Comparison of ENCODE assay signal across 28 mouse cellular contexts in the genomic region with DNA sequence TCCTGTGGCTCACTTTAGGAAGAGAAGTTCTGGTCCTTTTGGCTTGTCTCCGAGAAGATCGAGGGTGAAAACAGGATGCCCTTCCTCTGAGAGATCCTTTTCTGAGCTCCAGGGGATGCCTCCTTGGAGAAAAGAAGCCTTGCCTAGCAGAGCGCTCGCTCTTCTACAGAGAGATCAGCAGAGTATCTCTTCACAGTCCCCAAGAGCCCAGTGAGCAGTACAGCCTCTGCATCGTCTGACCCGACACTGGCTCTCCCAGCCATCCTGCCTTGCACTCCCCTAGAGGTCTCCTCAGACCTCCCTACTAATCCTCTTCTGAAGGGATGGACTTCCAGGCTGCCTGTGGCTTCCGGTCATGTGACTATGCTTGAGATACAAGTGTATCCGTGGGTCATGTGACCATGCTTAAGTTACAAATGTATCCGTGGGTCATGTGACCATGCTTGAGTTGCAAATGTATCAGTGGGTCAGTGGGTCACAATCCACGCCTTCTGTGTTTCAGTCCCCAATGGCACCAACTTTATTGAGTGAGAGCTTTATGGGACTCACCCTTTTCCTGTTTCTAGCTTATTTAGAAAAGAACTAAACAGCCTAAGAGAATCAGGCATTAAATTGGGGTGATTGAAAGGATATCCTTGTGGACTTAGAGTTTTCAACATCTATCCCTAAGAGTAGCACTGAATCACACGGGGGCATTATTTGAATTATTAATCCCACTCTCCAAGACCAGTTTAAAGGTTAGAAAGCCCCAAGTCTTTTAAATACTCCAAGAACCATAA.
"Had no signal": no experiment of that assay in that cellular context is flagged by ENCODE, and none has a peak within 500 bp of the region (broad histone marks: within the 10 kb centered on the region; RNA-seq: fewer than 3 reads in every experiment).

No protein-coding gene starts in this region.

- H3K4me2 ChIP-seq: heart, embryonic 12.5 days; hindbrain, embryonic 12.5 days; hindbrain, embryonic 14.5 days; kidney, embryonic 15.5 days; limb, embryonic 12.5 days; liver, embryonic 11.5 days; liver, embryonic 13.5 days had no signal

- H3K9ac ChIP-seq: heart, embryonic 12.5 days; hindbrain, embryonic 12.5 days; hindbrain, embryonic 14.5 days; kidney, embryonic 15.5 days; limb, embryonic 12.5 days; liver, embryonic 13.5 days had no signal

- H3K4me3 ChIP-seq: gastrocnemius, adult 2 months; heart, embryonic 10.5 days; heart, embryonic 12.5 days; hindbrain, embryonic 10.5 days; hindbrain, embryonic 12.5 days; kidney, embryonic 15.5 days; left cerebral cortex, adult 2 months; limb, embryonic 12.5 days; liver, embryonic 13.5 days had no signal

- H3K36me3 ChIP-seq: heart, embryonic 10.5 days; heart, embryonic 12.5 days; hindbrain, embryonic 10.5 days; hindbrain, embryonic 12.5 days; kidney, embryonic 15.5 days; limb, embryonic 12.5 days; liver, embryonic 13.5 days had no signal

- H3K27me3 ChIP-seq: limb, embryonic 12.5 days had no signal

- ATAC-seq: hindbrain, postnatal 0 days; intestine, embryonic 16.5 days had no signal

- DNase-seq: gastrocnemius, adult 2 months; gastrocnemius, postnatal 10 days; gastrocnemius, postnatal 25 days; heart, adult 18-20 months; heart, postnatal 10 days; heart, postnatal 4 days; kidney, adult 11 months; kidney, adult 2 months; kidney, adult 9 months; kidney, postnatal 14 days; kidney, postnatal 36 days; layer of hippocampus, adult 9-11 months; layer of hippocampus, postnatal 36 days; left cerebral cortex, postnatal 4 days; liver; liver, embryonic 13.5 days had no signal

- H3K9me3 ChIP-seq: heart, embryonic 10.5 days; hindbrain, embryonic 12.5 days; kidney, embryonic 15.5 days; liver, embryonic 13.5 days had no signal

- H3K27ac ChIP-seq: gastrocnemius, adult 2 months; heart, embryonic 10.5 days; hindbrain, embryonic 10.5 days; hindbrain, embryonic 12.5 days; hindbrain, embryonic 14.5 days; hindbrain, postnatal 0 days; kidney, embryonic 15.5 days; kidney, postnatal 0 days; left cerebral cortex, adult 2 months; limb, embryonic 12.5 days; liver, embryonic 13.5 days had no signal
